Mouse (Mus musculus) left cerebral cortex, adult 9 months (tissue): Measurements from ENCODE around the gene Prkd1.

ENCODE experiments used
- DNase-seq, 2 experiments: peaks; one replicate each; pipeline ENCODE4 v3.0.0; 2022; ENCODE audit warnings: low spot score in 2 of 2

Prkd1 gene

GRCm38 (mm10) chr12:50558231-50558630, 90.7 kb downstream of the Prkd1 start:
- DNase-seq: no peak

- no peak for DNase-seq
These were observed 94.7 kb downstream of the Prkd1 start for GRCm38 (mm10) chr12:50554214-50554613.

- peak in 1 of 2 experiments; percentile 76 for DNase-seq
These were observed 98.9 kb downstream of the Prkd1 start for GRCm38 (mm10) chr12:50549860-50550555.

GRCm38 (mm10) chr12:50546394-50546793, 102.5 kb downstream of the Prkd1 start:
- DNase-seq: peak in 1 of 2 experiments; percentile 35

- no peak for DNase-seq
These were observed 103.3 kb downstream of the Prkd1 start for GRCm38 (mm10) chr12:50545610-50545919.

- DNase-seq: no peak
These were observed 103.9 kb downstream of the Prkd1 start for GRCm38 (mm10) chr12:50544855-50545609.

GRCm38 (mm10) chr12:50540793-50541192, 108.1 kb downstream of the Prkd1 start:
- DNase-seq: no peak

- peak; percentile 55 to 69 for DNase-seq
These were observed 110.5 kb downstream of the Prkd1 start for GRCm38 (mm10) chr12:50538296-50538965.

GRCm38 (mm10) chr12:50537761-50538160, 111.1 kb downstream of the Prkd1 start:
- DNase-seq: peak in 1 of 2 experiments; percentile 22

GRCm38 (mm10) chr12:50537006-50537405, 111.9 kb downstream of the Prkd1 start:
- no peak for DNase-seq

GRCm38 (mm10) chr12:50528633-50529032, 120.3 kb downstream of the Prkd1 start:
- no peak for DNase-seq

- DNase-seq: no peak
These were observed 124.8 kb downstream of the Prkd1 start for GRCm38 (mm10) chr12:50524061-50524460.

- no peak for DNase-seq
These were observed 134.4 kb downstream of the Prkd1 start for GRCm38 (mm10) chr12:50514526-50514925.

GRCm38 (mm10) chr12:50511486-50512225, 137.2 kb downstream of the Prkd1 start:
- DNase-seq: no peak

- no peak for DNase-seq
These were observed 140.1 kb downstream of the Prkd1 start for GRCm38 (mm10) chr12:50508762-50509161.

GRCm38 (mm10) chr12:50499796-50500504, 148.9 kb downstream of the Prkd1 start:
- no peak for DNase-seq

- DNase-seq: no peak
These were observed 152.9 kb downstream of the Prkd1 start for GRCm38 (mm10) chr12:50496006-50496405.

GRCm38 (mm10) chr12:50479784-50480183, 169.1 kb downstream of the Prkd1 start:
- DNase-seq: no peak

GRCm38 (mm10) chr12:50457151-50457550, 191.7 kb downstream of the Prkd1 start:
- no peak for DNase-seq

- DNase-seq: peak; percentile 36 to 40
These were observed 197.1 kb downstream of the Prkd1 start for GRCm38 (mm10) chr12:50451761-50452160.

- no peak for DNase-seq
These were observed 212.2 kb downstream of the Prkd1 start for GRCm38 (mm10) chr12:50436660-50437059.
